Mouse (Mus musculus) midbrain, postnatal 0 days (tissue): ENCODE measurements at regions not wholly inside any gene's neighbourhood (a gene's known extent, or its start where the extent isn't known, plus 50 kb on each side); places are given as distances from the start of the nearest gene placed in this dataset.
"Not testable (repeated sequence)": the region's sequence is repeated elsewhere in the genome, so short reads cannot be mapped to it uniquely, and the experiment has no call there.

Source experiments
- ATAC-seq: fragments of 200-750 bp; cut with Nextera tagmentation; 2 replicates; pipeline ENCODE4 v1.8.0; 2017; ENCODE audit warnings: moderate number of reproducible peaks, mild to moderate bottlenecking, moderate TSS enrichment, moderate library complexity; ENCODE audit not compliant: low FRiP score
- DNase-seq: peaks from one replicate; pipeline ENCODE4 v3.0.0-alpha.2; 2015; ENCODE audit warnings: low spot score
- H3K27ac ChIP-seq: fragments of 300-500 bp; sonication (generic); 2 replicates; pipeline ENCODE4 v1.5.1; 2014; ENCODE audit warnings: low read depth, mild to moderate bottlenecking, low read length, mixed read lengths
- H3K27me3 ChIP-seq: fragments of 300-500 bp; sonication (generic); 2 replicates; pipeline ENCODE4 v1.6.1; 2014; ENCODE audit warnings: low read length, control low read depth, mixed read lengths; ENCODE audit not compliant: insufficient read depth
- H3K36me3 ChIP-seq: fragments of 300-500 bp; sonication (generic); 2 replicates; pipeline ENCODE4 v1.6.1; 2014; ENCODE audit warnings: low read length, control low read depth, mixed read lengths; ENCODE audit not compliant: insufficient read depth
- H3K4me1 ChIP-seq: fragments of 300-500 bp; sonication (generic); 2 replicates; pipeline ENCODE4 v1.6.1; 2014; ENCODE audit warnings: mild to moderate bottlenecking, control low read depth, antibody characterized with exemption, low read length, mixed read lengths; ENCODE audit not compliant: insufficient read depth
- H3K4me2 ChIP-seq: fragments of 300-500 bp; sonication (generic); 2 replicates; pipeline ENCODE4 v1.6.1; 2014; ENCODE audit warnings: low read depth, mild to moderate bottlenecking, low read length, mixed read lengths; ENCODE audit not compliant: poor library complexity, severe bottlenecking
- H3K4me3 ChIP-seq: fragments of 300-500 bp; sonication (generic); 2 replicates; pipeline ENCODE4 v1.5.1; 2014; ENCODE audit warnings: low read depth, mild to moderate bottlenecking, low read length, moderate library complexity
- H3K9ac ChIP-seq: fragments of 300-500 bp; sonication (generic); replicated peaks from 2 replicates; pipeline ENCODE4 v1.6.1; 2014; ENCODE audit warnings: mild to moderate bottlenecking, low read length, moderate library complexity, mixed read lengths; ENCODE audit not compliant: poor library complexity, severe bottlenecking
- H3K9me3 ChIP-seq: fragments of 300-500 bp; sonication (generic); 2 replicates; pipeline ENCODE4 v1.6.1; 2016; ENCODE audit warnings: low read length, control low read depth
- CTCF ChIP-seq: IDR thresholded peaks from 2 replicates; pipeline ENCODE4 v1.5.1; 2016; ENCODE audit warnings: antibody characterized with exemption, mild to moderate bottlenecking
- WGBS: fragments of 180-500 bp; shearing (Covaris S2); extraction: QIAGEN DNeasy Blood & Tissue Kit; methylation state at CpG from one replicate; pipeline ENCODE4 v1.1.7; 2014; 5-methylcytosine and 5-hydroxymethylcytosine counted together

DNA sequence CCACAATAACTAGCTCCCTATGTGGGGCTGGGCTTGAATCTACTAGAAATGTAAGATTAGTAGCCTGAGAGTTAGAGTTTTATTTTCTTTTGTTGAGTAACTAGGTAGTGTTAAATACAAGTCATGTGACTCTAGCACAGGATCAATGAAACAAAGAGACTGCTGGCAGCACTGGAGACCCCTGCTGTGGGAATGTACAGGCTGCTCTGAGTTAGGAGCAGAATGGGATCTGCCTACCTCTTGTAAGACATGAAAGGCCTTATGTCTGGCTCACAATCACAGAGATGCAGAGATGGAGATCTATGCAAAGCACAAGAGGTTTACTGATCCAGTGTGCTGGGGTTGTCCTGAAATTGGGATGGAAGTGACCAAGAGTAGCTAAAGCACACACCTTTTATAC is 193.9 kb upstream of the Kcnmb2 start:
- H3K4me2 ChIP-seq, ATAC-seq, DNase-seq, H3K9ac ChIP-seq, H3K4me1 ChIP-seq, H3K4me3 ChIP-seq, H3K27ac ChIP-seq, H3K36me3 ChIP-seq, H3K9me3 ChIP-seq, H3K27me3 ChIP-seq: not testable (repeated sequence)

DNA sequence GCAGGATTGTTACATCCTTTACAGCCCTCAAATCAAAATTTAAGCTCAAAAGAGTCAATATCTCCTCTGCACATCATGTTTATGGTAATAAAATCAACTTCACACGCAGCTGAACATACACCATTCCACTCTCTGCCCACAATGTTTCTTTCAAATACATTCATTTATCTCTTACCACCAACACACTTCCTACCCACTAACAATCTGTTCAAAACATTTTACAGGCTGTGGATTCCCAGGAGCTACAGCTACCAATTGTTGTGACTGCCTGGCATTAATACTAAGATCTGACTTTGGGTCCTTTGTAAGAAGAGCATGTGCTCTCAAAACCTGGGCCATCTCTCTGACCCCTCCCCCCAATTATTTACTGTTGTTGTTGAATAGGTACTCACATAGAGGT is 161.0 kb upstream of the Kcnmb2 start:
- H3K9ac ChIP-seq: no peak overlapping the region
- H3K9me3 ChIP-seq: no peaks in the 10 kb centered on the region
- no peaks in the 10 kb centered on the region for H3K27me3 ChIP-seq
- no peak overlapping the region for H3K4me3 ChIP-seq
- no peak overlapping the region for H3K27ac ChIP-seq
- TF ChIP-seq CTCF: no peak
- WGBS: 73% methylated on average over 1 of the region's 1 CpGs
- DNase-seq: no peak
- H3K4me1 ChIP-seq: no peaks in the 10 kb centered on the region
- ATAC-seq: no peak
- H3K36me3 ChIP-seq: no peaks in the 10 kb centered on the region
- H3K4me2 ChIP-seq: no peak overlapping the region

DNA sequence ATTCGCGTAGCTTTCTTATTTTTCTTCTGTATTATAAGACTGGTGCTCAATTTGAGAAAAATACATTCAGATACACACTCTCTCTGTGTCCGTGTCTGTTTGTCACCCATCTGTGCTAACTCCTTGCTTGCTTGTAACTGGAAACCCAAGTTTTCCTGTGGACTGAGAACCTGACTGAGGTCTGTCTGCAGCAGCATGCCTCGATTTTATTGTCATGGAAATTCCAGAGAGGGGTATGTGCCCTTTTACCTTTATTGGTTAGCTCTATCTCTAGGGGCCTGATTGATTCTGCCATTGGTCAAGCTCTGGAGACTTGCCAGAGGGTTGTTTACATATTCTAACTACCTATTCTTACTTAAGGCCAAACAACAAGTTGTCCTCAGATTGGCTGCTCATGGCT is 146.4 kb upstream of the Kcnmb2 start:
- no peak overlapping the region for H3K27ac ChIP-seq
- WGBS: 92% methylated on average over 4 of the region's 4 CpGs
- H3K27me3 ChIP-seq: no peaks in the 10 kb centered on the region
- ATAC-seq (no peak), DNase-seq (no peak)
- H3K36me3 ChIP-seq: no peaks in the 10 kb centered on the region
- no peak for TF ChIP-seq CTCF
- no peak overlapping the region for H3K4me3 ChIP-seq
- no peaks in the 10 kb centered on the region for H3K4me1 ChIP-seq
- no peak overlapping the region for H3K9ac ChIP-seq
- no peak overlapping the region for H3K4me2 ChIP-seq
- H3K9me3 ChIP-seq: no peaks in the 10 kb centered on the region

DNA sequence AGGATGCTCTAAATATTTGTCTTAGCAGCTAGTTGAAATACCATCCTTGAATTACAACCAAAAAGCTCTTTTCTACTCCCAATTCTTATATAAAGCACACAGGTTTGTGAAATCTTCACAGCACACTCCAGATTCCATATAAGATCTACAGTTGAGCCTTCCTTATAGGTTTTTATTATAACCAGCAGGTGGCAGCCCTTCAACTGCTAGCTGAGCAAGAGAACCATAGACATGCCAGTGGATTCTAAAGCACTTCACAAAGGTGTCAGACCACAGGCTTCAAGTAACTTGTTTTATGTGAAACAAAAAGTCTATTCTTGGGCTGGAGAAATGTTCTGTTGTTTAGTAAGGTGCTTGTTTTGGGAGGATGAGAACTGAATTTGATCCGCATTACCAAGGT is 133.1 kb upstream of the Kcnmb2 start:
- no peaks in the 10 kb centered on the region for H3K36me3 ChIP-seq
- H3K9ac ChIP-seq: no peak overlapping the region
- peak; percentile 79 for TF ChIP-seq CTCF
- no peaks in the 10 kb centered on the region for H3K4me1 ChIP-seq
- no peak overlapping the region for H3K4me3 ChIP-seq
- WGBS: 87% methylated on average over 1 of the region's 1 CpGs
- peak; percentile 73 for DNase-seq
- no peak for ATAC-seq
- H3K27ac ChIP-seq: no peak overlapping the region
- no peak overlapping the region for H3K4me2 ChIP-seq
- H3K9me3 ChIP-seq: no peaks in the 10 kb centered on the region
- no peaks in the 10 kb centered on the region for H3K27me3 ChIP-seq

DNA sequence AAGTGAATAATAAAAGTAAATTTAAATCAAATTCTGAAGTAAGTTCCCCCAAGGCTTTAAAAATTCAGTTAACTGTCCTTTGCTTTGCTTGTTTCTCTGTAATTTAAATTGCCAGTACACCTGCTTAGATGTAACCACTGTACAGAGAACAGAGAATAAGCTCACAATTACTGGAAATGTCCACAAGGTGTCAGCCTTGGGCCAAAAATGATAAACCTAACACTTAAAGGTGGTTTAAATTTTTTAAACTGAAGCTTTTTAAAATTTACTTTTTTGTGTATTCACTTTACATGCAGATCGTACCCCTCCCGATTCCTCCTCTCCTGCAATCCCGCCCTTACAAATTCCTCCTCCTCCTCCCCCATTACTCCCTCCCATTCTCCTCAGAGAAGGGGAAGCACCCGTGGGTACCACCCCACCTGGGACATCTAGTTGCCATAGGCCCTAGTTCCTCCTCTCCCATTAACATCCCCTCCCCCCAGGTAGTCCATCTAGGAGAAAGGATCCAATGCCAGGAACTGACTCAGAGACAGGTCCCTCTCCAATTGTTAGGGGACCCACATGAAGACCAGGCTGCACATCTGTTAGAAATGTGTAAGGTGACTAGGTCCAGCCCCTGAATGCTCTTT is 111.9 kb upstream of the Kcnmb2 start:
- WGBS: 16% methylated on average over 4 of the region's 4 CpGs
- TF ChIP-seq CTCF: peak; percentile 81
- Histone ChIP-seq H3K9ac (no peak overlapping the region), H3K9me3 (no peaks in the 10 kb centered on the region), H3K27me3 (no peaks in the 10 kb centered on the region), H3K36me3 (no peaks in the 10 kb centered on the region), H3K4me2 (no peak overlapping the region), H3K4me3 (no peak overlapping the region), H3K27ac (no peak overlapping the region), H3K4me1 (no peaks in the 10 kb centered on the region)
- ATAC-seq (peak; percentile 84), DNase-seq (peak; percentile 83)

DNA sequence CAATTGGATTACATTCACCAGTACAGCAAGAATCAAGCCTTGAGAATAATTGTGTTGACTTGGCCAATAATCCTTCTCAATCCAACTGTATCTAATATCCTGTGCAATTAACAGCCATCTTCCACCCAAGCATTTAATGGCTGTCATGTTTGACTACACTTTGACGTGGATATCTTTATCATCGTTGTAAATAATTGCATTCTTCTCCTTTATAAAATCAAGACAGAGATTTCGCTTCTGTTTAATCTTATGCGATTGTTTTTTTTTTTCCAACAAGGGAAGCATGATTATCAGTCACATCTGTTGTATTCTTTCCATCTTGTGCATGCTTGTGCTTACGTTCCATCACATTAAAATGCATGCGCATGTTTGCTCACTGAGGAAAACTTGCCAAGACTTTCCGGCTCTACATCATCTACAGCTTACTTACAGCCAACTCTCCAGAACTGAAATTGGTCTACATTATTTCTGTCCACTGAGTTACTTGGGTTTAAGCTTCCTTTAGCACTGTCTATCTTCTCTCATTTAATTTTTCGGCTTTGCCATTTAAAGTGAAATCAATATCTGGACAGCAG is 108.8 kb upstream of the Kcnmb2 start:
- Histone ChIP-seq H3K27me3 (no peaks in the 10 kb centered on the region), H3K9me3 (no peaks in the 10 kb centered on the region), H3K36me3 (no peaks in the 10 kb centered on the region), H3K4me2 (no peak overlapping the region), H3K4me3 (no peak overlapping the region), H3K27ac (no peak overlapping the region), H3K4me1 (no peaks in the 10 kb centered on the region), H3K9ac (no peak overlapping the region)
- no peak for ATAC-seq
- 82% methylated on average over 8 of the region's 8 CpGs for WGBS
- no peak for TF ChIP-seq CTCF
- peak; percentile 10 for DNase-seq
